Mouse (Mus musculus): Measurements from ENCODE around the gene Amt. TPM values are rescaled to one million over a fixed set of nuclear protein-coding genes. Genes with fewer than 3 reads are reported as not detected.

The Amt gene
- total RNA-seq, 2 experiments from 2014 or later: 4.9 to 6.6 TPM

Other genes starting within 250 kb of the Amt start
- gene Gmppb, start 247.6 kb upstream of the Amt start, total RNA-seq (2021): 10 to 100 TPM in 1 of 2 experiments, 1 to 10 TPM in 1; 9.4 to 10.7 TPM
- 1 to 10 TPM; 1.8 TPM for gene Amigo3, start 243.7 kb upstream of the Amt start, total RNA-seq (2021)
- not detected for gene Mst1, start 216.4 kb upstream of the Amt start, total RNA-seq (2021)
- gene Rnf123, start 213.5 kb upstream of the Amt start, total RNA-seq (2021): 100 to 1,000 TPM in 1 of 2 experiments, 10 to 100 TPM in 1; 90.1 to 112 TPM
- gene Apeh, start 202.2 kb upstream of the Amt start, total RNA-seq (2021): 10 to 100 TPM; 43.1 to 45.4 TPM
- under 1 TPM; 0.03 TPM for gene Bsn, start 106.5 kb upstream of the Amt start, total RNA-seq (2021)
- gene Dag1, start 32.9 kb upstream of the Amt start, total RNA-seq (2021): 100 to 1,000 TPM; 328 to 348 TPM
- 10 to 100 TPM; 20.3 to 24.2 TPM for gene Nicn1, start 6.4 kb upstream of the Amt start, total RNA-seq (2021)
- gene Rhoa, start 9.3 kb downstream of the Amt start, total RNA-seq (2021): 100 to 1,000 TPM; 225 to 248 TPM
- gene Tcta, start 9.3 kb downstream of the Amt start, total RNA-seq (2021): 10 to 100 TPM; 39.2 to 47.2 TPM
- gene Gpx1, start 42.0 kb downstream of the Amt start, total RNA-seq (2021): 100 to 1,000 TPM; 108 to 130 TPM
- gene Usp4, start 51.0 kb downstream of the Amt start, total RNA-seq (2021): 10 to 100 TPM; 71.1 to 71.4 TPM
- gene 1700102P08Rik, start 96.0 kb downstream of the Amt start, total RNA-seq (2021): under 1 TPM; 0.73 to 0.78 TPM
- gene Ccdc36, start 131.6 kb downstream of the Amt start, total RNA-seq (2021): not detected
- gene BC048562, start 139.6 kb downstream of the Amt start, total RNA-seq (2021): not detected
- 10 to 100 TPM; 25.8 to 26.4 TPM for gene Ccdc71, start 163.7 kb downstream of the Amt start, total RNA-seq (2021)
- gene Klhdc8b, start 164.7 kb downstream of the Amt start, total RNA-seq (2021): 10 to 100 TPM in 1 of 2 experiments, 1 to 10 TPM in 1; 9.5 to 10.1 TPM
- 100 to 1,000 TPM; 354 to 360 TPM for gene Lamb2, start 182.9 kb downstream of the Amt start, total RNA-seq (2021)
- 10 to 100 TPM; 78.7 to 93.7 TPM for gene Usp19, start 193.7 kb downstream of the Amt start, total RNA-seq (2021)
- 10 to 100 TPM; 74.2 to 74.3 TPM for gene Qars, start 210.9 kb downstream of the Amt start, total RNA-seq (2021)
- 10 to 100 TPM; 61.6 to 65.7 TPM for gene Qrich1, start 220.0 kb downstream of the Amt start, total RNA-seq (2021)

Data from heart, postnatal 25 days (tissue).